Mouse (Mus musculus) gastrocnemius, adult 8-10 months (tissue): ENCODE measurements at regions not wholly inside any gene's neighbourhood (a gene's known extent, or its start where the extent isn't known, plus 50 kb on each side); places are given as distances from the start of the nearest gene placed in this dataset.

ENCODE experiments used
- DNase-seq, 2 experiments: peaks; one replicate each; pipeline ENCODE4 v3.0.0; 2022; ENCODE audit warnings: low spot score in 2 of 2

DNA sequence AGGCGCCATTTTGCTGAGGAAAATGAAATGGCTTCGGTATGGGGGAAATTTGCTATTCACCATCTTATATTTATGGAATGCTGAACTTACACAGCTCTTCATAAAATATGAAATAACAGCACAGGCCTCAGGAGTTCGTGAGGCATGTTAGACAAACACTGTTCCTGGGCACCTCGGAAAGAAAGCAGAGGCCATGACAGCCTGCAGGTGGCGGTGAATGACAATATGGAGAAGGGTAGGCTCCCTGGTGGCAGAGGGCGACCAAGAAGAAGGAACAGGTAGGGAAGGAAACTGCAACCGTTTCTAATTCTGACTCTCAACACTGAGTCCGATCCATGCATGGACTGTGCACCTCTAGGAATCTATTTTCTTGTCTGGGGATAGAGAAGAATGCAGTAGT lies 553.6 kb upstream of the Tmpo start:
- no peak for DNase-seq

DNA sequence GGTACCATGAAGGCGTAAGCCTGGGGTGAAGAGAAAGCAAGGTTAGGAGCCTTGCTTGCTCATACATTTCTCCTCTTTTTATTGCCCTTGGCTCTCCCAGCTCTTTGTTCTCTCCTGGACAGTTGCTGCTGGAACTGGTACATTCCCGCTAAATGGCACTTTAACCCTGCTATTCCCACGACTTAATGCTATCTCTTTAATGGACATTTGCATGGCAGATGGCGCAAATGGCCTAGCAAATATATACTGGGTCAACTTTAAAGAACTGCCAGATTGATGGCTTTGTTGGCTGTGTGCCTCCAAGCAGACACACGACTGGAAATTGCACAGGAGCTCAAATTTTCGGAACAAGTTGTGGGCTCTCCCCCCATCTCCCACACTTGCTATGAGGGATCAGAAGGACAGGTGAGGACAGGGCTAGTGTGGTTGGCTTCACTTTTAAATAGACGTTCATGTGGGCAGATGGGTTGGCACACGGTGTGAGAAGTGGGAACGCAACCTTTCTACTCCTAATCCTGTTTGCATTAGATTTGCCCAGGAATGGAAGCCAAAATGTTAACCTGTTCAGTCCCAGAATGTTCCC lies 551.0 kb upstream of the Tmpo start:
- no peak for DNase-seq

DNA sequence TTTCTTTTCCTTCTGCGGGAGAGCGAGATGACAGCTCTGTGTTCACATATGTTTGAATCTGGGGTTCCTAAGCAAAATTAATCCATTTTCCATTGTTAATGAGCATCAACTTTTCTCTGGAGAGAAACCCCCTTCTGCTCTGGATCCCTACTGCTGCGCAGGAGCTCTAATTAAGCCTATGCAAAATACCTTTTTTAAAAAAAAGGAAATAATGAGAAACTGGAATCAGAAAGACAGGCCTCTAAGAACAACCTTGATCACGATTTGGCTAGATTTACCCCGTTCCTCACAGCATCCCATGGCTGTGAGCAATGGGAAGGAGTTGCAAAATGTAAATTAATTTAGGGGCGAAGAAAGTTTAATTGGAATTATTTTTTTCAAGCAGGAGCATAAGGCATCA lies 548.9 kb upstream of the Tmpo start:
- no peak for DNase-seq

DNA sequence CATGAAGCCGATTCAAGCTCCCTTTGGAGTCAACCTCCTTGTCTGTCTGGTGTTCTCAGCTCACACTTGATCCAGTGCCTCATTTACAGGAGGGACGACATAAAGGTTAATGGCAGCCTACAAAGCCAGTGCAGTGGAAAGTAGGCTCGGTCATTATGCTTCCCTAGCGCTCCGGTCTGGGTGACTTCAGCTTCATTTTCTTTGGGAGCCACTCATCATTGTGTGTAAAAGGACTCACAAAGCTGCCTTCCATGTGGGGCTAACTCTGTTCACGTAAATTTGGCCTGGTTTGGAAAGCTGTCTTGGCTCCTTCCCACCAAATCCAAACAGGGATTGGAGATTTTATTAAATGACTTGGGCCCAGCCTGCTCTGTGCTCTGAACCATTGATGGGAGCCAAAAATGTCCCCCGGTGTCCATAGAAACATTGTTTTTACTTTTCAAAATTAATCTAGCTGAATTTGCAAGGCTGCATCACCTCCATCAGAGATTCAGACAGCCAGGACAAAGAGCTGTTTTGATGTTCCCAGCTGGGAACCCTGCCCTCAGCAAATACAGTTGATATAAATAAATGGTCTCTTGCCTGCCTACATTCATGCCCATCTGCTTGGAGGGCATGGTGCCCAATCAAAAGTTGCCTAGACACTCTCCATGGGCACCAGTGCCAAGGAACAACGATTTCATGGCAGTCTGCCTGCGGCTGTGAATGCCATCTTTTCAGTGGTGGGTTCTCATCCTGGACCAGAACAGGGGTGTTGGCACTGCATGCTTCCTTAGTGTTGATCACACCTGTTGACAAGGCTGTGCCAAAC lies 538.7 kb upstream of the Tmpo start:
- no peak for DNase-seq

DNA sequence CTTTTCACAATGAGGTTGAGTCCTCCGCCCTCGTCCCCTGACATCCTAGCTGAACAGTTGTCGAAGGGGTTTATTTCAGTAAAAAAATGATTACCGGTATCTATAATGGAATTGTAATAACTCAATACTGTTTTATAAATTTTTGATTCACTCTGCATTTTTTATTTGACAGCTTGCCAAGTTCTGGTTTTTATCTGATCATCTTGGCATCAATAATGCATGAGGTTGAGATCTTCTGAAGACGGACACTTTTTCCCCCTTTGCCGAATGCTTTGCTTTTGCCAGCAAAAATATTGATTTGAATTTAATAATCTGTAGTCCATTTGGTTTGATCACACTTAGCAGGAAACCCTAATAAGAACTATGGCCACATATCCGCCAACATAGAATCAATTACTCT lies 535.5 kb upstream of the Tmpo start:
- no peak for DNase-seq

DNA sequence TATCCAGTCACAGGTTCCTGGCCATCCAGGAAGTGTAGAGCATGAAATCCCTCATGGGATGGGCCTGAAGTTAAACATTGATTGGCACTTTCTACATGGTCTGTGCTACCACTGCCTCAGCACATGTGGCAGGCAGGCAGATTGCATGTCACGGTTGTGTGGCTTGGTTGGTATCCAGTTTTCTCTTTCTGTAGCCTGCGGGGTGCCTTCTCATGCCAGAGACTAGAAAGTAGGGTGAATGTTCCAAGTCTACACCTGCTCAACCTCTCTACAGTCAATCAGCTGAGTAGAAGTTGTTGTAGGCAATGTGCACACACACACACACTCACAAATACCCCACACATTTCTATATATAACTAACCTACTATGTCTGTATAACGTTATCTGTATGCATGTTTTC lies 533.5 kb upstream of the Tmpo start:
- DNase-seq: no peak

DNA sequence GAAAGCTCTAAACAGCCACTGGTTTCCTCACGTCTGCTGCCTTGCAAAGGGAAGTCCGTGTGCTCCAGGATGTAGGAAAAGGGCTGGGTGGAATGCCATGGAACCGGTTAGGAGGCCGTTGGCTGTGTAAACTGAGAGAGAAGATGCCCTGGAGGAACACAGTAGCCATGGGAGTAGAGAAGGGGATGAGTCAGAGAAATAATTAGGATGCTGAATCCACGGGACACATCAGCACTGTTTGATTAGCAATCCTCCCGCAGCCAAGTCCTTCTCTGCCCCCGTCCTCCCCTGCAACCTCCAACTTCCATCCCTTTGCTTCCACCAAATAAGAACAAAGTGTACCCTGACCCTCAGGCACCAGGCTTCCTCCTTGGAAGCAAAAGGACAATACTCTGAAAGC lies 532.4 kb upstream of the Tmpo start:
- no peak for DNase-seq

DNA sequence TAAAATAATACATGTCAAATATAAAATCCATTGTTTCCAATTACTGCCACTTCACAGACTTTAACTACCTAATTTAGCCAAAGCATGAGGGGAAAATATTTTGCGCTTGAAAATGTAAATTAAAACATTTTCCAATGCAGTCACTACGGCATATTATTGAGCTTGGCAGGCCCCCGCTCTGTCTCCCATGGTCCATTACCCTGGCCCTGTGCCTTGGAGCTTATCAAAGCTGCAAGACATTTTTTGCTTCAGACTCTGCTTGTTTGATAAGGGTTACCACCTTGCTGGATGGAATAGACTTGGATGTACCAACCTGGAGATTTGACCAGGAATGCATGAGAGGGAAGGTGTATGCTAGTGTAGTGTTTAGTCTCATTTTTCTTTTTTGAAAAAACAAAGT lies 525.7 kb upstream of the Tmpo start:
- DNase-seq: no peak

DNA sequence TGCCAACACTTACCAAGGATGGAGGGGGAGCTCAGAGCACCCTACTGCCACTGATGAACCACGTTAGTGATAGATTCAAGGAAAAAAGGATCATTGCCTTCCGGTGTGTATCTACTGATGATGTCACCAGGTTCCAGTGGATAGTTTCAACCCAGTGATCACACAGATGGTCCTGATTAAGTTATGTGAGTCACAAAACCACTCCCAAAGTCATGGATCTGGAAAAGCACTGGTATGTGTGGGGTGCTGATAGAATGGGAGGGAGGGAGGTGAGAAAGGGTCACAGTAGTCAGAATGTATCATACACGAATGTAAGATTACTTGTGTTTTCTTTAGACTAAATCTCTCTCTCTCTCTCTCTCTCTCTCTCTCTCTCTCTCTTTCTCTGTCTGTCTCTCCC lies 523.6 kb upstream of the Tmpo start:
- no peak for DNase-seq

DNA sequence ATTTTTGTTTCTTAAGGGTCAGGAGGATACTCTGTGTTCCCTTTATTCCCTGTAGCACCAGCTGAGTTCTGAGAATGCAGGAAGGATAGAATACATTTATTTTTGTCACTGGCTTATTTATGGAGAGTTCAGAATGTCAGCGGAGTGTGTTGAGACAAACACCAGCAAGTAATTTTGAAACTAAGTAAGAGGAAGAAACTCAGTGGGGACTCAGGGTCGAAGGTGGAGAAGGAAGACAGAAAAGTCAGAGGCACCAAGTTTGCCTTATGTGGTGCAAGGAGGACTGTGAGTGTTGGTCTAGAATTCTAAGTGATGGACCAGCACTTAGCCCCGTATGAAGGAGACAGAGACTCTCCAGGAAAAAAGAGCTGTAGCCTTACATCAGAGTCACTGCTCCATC lies 520.7 kb upstream of the Tmpo start:
- no peak for DNase-seq

DNA sequence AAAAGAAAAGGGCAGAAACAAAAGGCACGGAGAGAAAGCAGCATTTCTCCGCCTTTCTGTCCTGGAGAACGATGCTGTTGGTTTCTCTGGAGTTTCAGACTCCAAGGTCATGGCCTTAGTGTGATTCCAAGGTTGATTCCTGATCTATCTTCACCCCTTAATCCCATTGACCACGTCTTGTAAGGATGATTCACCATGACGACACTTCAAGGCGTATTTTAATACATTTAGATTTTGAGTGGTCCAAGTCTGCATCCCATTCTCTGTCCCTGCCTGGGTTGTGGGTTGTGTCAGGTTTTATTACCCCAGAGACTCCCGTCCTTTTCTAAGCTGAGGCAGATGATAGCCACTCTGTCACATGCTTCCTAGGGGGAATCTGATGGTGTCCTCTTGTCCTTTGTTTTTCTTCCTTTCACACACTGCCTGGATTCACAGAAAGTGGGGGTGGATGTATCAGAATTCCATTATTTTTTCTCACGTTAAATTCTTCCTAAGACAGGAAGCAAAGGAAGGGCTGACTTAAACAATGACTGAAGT lies 505.0 kb upstream of the Tmpo start:
- no peak for DNase-seq

DNA sequence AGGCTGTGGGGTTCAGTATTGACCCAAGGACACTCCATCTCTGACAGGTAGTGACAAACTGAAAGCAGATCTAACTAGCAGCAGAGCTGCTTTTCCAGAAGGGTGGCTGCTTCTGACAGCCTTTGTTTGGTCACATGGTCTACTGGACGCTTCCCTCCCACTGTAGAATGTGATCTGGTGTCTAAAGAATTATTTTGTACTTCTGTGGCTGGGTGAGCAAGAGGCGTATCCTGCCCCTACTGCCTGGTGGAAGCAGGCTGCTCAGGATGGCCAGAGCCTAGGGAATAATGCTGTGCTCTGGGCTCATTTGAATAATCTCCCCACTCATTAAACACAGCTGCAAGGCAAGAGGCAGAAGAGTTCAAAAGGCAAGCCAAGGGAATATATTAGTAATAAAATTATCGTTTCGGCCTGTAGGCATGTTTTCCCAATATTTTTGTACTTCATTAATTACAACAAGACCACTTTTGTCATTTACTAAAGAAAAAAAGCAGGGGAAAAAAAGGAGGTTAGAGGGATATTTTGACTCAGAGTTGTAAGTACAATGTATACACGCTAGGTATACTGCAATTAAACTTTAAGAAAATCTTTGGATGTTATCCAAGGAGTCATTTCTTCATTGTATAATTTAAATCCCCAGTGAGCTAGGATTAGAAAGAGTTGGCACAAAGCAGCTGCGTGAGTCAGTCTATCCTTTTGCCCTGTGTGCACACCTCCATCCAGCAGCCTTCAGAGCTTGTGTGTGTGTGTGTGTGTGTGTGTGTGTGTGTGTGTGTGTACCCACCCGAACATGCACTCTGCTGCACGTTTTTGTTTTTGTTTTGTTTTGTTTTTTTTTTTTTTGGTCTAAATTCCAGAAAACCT lies 504.3 kb upstream of the Tmpo start:
- DNase-seq: no peak

DNA sequence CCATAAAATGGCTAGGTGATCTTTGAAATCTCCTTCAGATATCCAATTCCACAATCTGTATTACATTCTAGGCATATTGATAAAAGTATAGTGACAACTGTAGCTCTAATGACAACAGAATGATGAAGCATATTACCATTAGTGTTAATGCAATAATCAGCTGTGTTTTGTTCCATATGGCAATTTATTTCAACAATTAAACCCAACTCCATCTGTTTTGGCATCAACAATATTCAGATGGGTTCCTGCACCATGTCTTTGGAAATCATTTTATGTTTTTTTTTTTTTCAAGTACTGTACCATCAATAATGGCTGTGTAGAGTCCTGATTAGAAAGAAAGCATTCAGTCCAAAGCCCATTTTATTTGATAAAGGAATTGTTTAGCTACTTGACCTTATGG lies 498.5 kb upstream of the Tmpo start:
- DNase-seq: no peak

DNA sequence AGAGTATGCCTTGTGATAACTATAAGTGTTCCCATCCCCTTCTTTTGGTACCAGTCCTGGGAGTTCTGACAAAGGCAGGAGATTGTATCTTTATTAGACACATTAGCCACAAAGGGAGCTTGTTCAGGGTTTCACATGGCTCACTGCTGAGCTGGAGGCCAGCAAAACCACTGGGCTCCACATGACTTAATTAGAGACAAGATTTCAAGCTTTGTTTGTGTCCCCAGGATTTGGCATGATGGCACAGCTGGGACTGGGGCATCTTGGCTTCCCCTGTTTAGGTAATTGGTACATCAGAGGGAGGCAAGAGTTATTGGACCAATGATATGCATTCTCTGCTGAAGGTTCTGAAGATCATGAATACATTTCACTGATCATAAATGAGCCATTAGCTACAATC lies 456.8 kb upstream of the Tmpo start:
- DNase-seq: no peak

DNA sequence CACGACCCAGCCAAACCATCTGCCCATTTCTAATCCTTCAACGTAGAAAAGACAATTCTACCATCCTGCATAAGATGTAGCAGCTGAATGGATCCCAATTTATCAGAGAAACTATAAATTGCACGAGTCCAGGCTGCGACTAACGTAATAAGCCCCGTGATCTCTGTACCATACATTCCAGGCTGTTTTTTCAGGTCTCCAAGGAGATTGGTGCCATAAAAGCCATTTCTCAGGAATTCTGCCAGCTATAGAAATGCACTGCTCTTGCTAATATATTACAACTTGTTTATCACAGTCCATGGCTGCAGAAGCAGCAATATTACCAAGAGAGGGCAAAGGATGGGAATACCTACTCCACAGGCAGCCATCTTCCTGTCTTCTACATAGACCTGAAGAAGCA lies 447.6 kb upstream of the Tmpo start:
- no peak for DNase-seq

DNA sequence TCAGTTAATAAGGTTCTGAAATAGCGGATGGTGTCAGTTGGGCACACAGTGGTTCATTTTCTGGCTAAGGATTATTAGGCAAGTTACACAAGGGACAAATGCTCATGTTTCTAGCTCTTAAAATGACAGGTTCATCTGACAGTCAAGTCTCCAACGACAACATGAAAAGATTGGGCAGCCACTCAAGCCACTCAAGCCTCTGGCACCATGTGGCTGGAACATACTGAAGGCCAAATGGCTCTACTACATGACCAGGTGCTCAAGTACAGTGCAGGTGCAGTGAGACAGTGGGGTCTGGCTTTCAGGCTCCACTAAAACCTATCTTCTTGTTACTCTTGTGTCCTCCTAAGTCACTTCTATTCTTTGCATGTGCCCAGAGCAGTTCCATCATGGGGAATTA lies 441.2 kb upstream of the Tmpo start:
- DNase-seq: no peak

DNA sequence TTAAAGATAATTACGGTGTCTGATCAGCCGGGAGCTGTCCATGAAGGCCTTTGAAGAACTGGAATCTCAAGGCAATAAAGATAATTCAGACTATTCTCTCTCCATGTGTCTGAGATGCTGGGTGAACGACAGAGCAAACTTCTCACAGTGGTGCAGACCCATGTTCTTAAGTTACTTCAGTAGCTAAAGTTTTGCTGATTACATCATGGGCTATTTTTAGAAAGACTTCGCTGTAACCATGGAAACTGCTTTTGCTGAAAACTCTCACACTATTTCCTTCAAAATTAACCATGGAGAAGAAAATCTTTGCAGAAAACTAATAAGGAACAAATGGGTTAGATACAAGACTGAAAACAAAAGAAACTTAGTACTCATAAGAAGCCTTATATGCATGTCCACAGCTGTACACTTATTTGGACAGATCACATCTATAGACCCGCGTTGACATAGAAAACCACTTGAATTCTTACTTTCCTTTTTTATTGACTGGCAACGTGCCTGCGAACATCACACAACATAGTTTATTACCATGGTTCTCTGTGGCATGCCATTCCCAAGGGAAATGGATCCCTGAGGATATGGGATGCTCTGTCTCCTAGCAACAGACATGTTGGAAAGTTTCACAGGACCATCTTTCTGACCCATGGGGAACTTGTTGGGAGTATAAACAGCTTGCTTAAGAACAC lies 432.8 kb upstream of the Tmpo start:
- DNase-seq: no peak

DNA sequence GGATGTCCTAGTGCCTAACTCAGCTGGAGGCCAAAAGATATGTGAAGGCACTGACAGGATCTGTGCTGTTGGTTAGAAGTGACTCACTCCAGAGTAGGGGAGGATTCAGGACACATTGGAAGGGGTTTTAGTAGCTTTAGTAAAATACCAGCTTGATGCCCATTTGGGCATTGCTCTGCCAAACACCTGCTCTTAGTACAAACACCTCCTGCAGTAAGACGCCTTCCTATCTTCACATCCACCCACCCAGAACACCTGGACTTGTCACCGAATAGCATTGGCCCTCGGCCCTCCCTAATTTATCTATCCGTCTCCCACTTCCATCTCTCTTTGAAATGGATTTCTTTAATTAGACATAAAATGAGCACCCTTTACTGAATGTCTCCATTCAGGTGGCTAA lies 430.9 kb upstream of the Tmpo start:
- no peak for DNase-seq

DNA sequence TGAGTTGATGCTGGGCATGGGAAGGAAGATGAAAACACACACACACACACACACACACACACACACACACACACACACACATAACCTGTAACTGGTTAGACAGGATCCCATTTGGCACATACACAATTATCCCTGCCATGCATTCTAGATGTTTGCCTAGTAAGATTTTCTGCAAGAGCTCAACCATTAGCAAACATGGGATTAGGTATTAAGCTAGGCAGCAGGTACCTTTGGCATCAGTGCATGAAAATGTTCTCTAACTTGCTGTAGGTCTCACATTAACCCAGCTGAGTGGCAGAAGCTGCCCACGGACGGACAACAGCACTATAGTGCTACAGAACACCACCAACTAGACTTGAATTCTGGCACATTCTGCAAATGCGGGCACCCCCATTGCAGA lies 413.8 kb upstream of the Tmpo start:
- DNase-seq: no peak

DNA sequence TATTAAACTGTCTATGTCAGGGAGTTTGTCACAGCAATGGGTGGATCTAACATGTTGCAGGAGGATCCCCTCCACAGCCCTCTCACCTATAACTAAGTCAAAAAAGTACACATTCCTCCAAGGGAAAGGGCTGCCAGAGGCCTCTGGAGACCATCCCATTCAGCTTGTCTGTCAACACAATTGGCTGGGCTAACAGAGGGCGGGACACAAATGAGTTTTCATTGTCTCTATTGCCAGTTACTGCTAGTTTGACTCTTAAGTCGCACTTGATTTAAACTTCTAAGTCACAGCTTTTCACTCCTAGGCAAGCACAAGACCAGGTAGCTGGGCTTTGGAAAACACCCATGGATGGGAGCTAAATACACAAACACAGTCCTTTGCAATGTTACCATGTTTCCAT lies 412.3 kb upstream of the Tmpo start:
- DNase-seq: no peak

DNA sequence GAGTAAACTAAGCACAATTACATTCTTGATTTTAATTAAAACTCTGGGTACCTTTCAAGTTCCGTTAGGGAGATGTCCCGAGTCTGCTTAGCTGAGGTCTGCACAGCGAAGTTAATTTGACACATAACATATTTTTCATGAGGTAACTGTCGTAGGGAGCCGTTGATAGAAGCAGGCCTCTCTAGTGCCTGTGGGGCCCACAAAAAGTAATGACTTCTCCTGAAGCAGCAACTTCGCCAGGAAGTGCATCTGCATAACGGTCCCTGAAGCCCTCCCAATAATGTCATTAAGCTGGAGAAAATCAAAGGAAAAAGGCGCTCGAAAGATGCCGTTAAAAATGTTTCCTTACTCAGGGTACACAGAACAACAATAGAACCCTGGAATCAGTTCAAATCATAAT lies 410.7 kb upstream of the Tmpo start:
- no peak for DNase-seq

DNA sequence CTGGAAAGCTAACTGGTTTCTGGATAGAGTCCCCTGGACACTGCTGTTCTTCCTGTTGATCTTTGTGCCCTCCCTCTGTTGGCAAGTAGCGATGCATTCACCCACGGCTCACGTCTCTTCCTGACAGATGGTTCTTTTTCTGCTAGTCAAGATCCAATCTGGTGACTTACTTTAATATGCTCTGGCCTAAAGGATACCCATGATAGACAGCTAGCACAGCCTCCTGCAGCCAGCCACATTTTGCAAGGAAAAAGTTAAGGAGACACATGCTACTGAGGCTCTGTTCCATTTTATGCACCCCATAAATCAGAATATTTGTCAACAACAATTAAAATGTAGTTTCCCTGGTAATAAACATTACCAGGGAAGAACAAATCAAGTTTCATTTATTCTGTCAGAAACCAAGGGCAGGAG lies 410.3 kb upstream of the Tmpo start:
- no peak for DNase-seq
